Mouse (Mus musculus) MEL (cell line): ENCODE measurements around the gene Macrod1.

Source experiments
- CTCF ChIP-seq, 3 experiments: IDR thresholded peaks in 2 of 3; conservative IDR thresholded peaks in 1 of 3; 2 replicates each; pipeline ENCODE4 v1.5.1; 2011 to 2012; ENCODE audit warnings: low read length in 3 of 3, low read depth in 2 of 3, mild to moderate bottlenecking in 2 of 3, improper control_type of control experiment in 1 of 3, inconsistent platforms in 1 of 3, mixed read lengths in 1 of 3, moderate library complexity in 1 of 3; ENCODE audit not compliant: control insufficient read depth in 1 of 3, insufficient read depth in 1 of 3, poor library complexity in 1 of 3, severe bottlenecking in 1 of 3
- EP300 ChIP-seq, 2 experiments: IDR thresholded peaks; 2 replicates each; pipeline ENCODE4 v1.6.1; 2011; ENCODE audit warnings: improper control_type of control experiment in 2 of 2, low read length in 2 of 2, low read depth in 1 of 2, mild to moderate bottlenecking in 1 of 2
- MAX ChIP-seq: IDR thresholded peaks from 2 replicates; pipeline ENCODE4 v1.6.1; 2011; ENCODE audit warnings: low read length, improper control_type of control experiment
- MXI1 ChIP-seq: IDR thresholded peaks from 2 replicates; pipeline ENCODE4 v1.6.1; 2011; ENCODE audit warnings: mild to moderate bottlenecking, low read depth, low read length, improper control_type of control experiment
- NRF1 ChIP-seq: IDR thresholded peaks from 2 replicates; pipeline ENCODE4 v1.6.1; 2014; ENCODE audit warnings: low read depth, mild to moderate bottlenecking, inconsistent platforms, low read length, improper control_type of control experiment, moderate library complexity; ENCODE audit not compliant: poor library complexity, insufficient read depth, severe bottlenecking
- POLR2A ChIP-seq, 2 experiments: IDR thresholded peaks; 2 replicates each; pipeline ENCODE4 v1.6.1; 2011 to 2012; ENCODE audit warnings: low read length in 2 of 2, mild to moderate bottlenecking in 2 of 2, control low read depth in 1 of 2, improper control_type of control experiment in 1 of 2, low read depth in 1 of 2, moderate library complexity in 1 of 2; ENCODE audit not compliant: control insufficient read depth in 1 of 2, insufficient read depth in 1 of 2, poor library complexity in 1 of 2
- POLR2AphosphoS5 ChIP-seq: IDR thresholded peaks from 2 replicates; pipeline ENCODE4 v1.6.1; 2012; ENCODE audit warnings: low read depth, borderline replicate concordance, mild to moderate bottlenecking, inconsistent platforms, low read length, moderate library complexity, mixed read lengths
- TAL1 ChIP-seq: IDR thresholded peaks from 2 replicates; pipeline ENCODE4 v1.6.1; 2012; ENCODE audit warnings: mild to moderate bottlenecking, inconsistent platforms, low read length, moderate library complexity, mixed read lengths
- TCF12 ChIP-seq: IDR thresholded peaks from 2 replicates; pipeline ENCODE4 v1.6.1; 2014; ENCODE audit warnings: low read depth, mild to moderate bottlenecking, inconsistent platforms, low read length, improper control_type of control experiment, moderate library complexity
- UBTF ChIP-seq: IDR thresholded peaks from 2 replicates; pipeline ENCODE4 v1.6.1; 2012; ENCODE audit warnings: low read depth, mild to moderate bottlenecking, inconsistent platforms, low read length, improper control_type of control experiment, moderate library complexity, borderline replicate concordance; ENCODE audit not compliant: insufficient read depth
- USF2 ChIP-seq, 2 experiments: IDR thresholded peaks; 2 replicates each; pipeline ENCODE4 v1.6.1; 2011 to 2012; ENCODE audit warnings: improper control_type of control experiment in 2 of 2, low read length in 2 of 2, borderline replicate concordance in 1 of 2, inconsistent platforms in 1 of 2, low read depth in 1 of 2, mild to moderate bottlenecking in 1 of 2; ENCODE audit not compliant: insufficient read depth in 1 of 2
- ZC3H11A ChIP-seq: IDR thresholded peaks from 2 replicates; pipeline ENCODE4 v1.6.1; 2012; ENCODE audit warnings: low read depth, mild to moderate bottlenecking, inconsistent platforms, low read length, improper control_type of control experiment
- ZNF384 ChIP-seq: IDR thresholded peaks from 2 replicates; pipeline ENCODE4 v1.6.1; 2012; ENCODE audit warnings: low read depth, mild to moderate bottlenecking, inconsistent platforms, low read length, improper control_type of control experiment

DNA sequence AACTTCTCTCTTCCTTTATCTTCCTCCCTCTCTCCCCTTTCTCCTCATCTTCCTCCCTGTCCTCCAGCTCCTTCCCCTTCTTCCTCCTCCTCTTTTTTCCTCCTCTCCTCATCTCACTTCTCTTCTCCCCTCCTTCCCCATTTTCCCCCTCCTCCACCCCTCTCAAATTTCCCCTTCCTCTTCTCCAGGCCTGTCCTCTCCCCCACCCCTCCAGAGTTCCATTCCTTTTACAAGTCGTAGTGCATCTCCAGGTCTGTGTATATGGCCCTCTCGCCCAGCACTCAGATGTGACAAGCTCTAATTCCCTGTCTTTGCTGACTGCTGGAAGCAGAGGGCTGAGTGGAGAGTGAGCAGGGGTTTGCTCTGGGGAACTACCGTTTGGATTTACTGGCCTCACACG lies 14.2 kb downstream of the Macrod1 start:
- no peak for TF ChIP-seq CTCF (IDR thresholded peaks at IDR 0.05 in 2 of 3, conservative IDR thresholded peaks at IDR 0.05 in 1 of 3; ENCODE audit: control insufficient read depth in 1 of 3, insufficient read depth in 1 of 3, low read depth in 2 of 3, low read length in 3 of 3, poor library complexity in 1 of 3, severe bottlenecking in 1 of 3)
- TF ChIP-seq ZNF384 = no peak
- TF ChIP-seq POLR2A (IDR thresholded peaks at IDR 0.05; ENCODE audit: control insufficient read depth in 1 of 2, insufficient read depth in 1 of 2, low read depth in 1 of 2, low read length in 2 of 2, poor library complexity in 1 of 2) = no peak
- TF ChIP-seq NRF1 = no peak
- no peak for TF ChIP-seq ZC3H11A
- no peak for TF ChIP-seq UBTF
- no peak for TF ChIP-seq MAX
- TF ChIP-seq MXI1 = no peak
- no peak for TF ChIP-seq EP300 (IDR thresholded peaks at IDR 0.05; ENCODE audit: low read depth in 1 of 2, low read length in 2 of 2)
- TF ChIP-seq USF2 (IDR thresholded peaks at IDR 0.05; ENCODE audit: borderline replicate concordance in 1 of 2, insufficient read depth in 1 of 2, low read depth in 1 of 2, low read length in 2 of 2) = no peak
- no peak for TF ChIP-seq TAL1
- TF ChIP-seq POLR2AphosphoS5 = no peak
- no peak for TF ChIP-seq TCF12
